Mouse (Mus musculus): ENCODE results near the gene Fam13c. TPM values are rescaled to one million over a fixed set of nuclear protein-coding genes. Genes with fewer than 3 reads are reported as not detected.

The Fam13c gene
- polyA plus RNA-seq, 1 experiment from 2014 or later, result 24.7 TPM

DNA sequence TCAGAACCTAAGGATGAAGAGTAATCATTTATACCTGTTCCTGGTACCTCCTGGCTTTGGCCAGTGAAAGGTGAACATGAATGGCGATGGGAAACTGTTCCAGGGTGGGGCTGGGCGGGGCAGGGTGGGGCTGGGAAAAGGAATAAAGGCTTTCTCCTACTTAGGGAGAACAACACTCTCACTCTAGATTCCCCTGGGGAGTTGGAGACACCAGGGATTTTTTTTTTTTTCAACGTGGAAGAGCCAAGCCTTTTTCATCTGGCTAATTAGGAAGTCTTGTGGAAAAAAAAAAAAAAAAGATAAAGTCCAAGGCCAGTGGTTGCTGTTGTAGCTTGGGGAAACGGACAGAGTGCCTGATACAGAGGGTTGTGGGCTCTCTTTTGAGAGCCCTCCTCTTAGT, 7.5 kb downstream of the Fam13c start:
- WGBS, result 75% methylated on average over 4 of the region's 4 CpGs
- ATAC-seq, result no peak

DNA sequence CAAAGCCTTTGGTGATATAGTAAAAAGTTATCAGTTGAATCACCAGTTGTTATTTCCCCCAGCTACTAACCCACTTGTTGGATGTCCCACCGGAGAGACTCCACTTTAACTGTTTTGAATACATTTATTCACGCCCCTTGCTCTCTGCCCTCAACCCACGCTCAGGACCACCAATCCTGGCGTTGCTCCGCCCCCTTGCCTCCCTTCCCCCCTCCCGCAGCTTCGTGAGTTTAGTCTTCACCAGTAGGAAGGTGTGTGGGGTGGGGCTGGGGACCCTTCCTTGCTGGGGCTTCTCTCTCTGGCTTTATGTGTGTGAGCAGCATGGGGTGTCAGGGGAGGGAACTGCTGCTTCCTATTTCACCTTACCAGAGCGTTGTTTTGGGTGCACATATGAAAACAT, 8.9 kb downstream of the Fam13c start:
- H3K4me3 ChIP-seq (ENCODE audit: low read length), result no peak overlapping the region
- no peaks in the 10 kb centered on the region for H3K9me3 ChIP-seq (ENCODE audit: control insufficient read depth, low read length)
- no peak for ATAC-seq
- no peak overlapping the region for H3K27ac ChIP-seq (ENCODE audit: low read depth, low read length)
- 0 out of 2 replicates have a peak, but pooled peaks cover 5% of the 10 kb centered on the region for H3K4me1 ChIP-seq (ENCODE audit: control insufficient read depth, insufficient read depth, low read depth, low read length)
- no peak overlapping the region for H3K9ac ChIP-seq (ENCODE audit: low read depth, low read length)
- H3K36me3 ChIP-seq (ENCODE audit: control insufficient read depth, insufficient read depth, low read length), result peaks cover 19% of the 10 kb centered on the region
- H3K4me2 ChIP-seq (ENCODE audit: low read length), result no peak overlapping the region
- H3K27me3 ChIP-seq (replicated peaks; ENCODE audit: control insufficient read depth, insufficient read depth, low read length), result no peaks in the 10 kb centered on the region
- 55% methylated on average over 8 of the region's 8 CpGs for WGBS

More for the DNA sequence above, 7.5 kb downstream of the Fam13c start:
- peaks cover 19% of the 10 kb centered on the region for H3K36me3 ChIP-seq (ENCODE audit: control insufficient read depth, insufficient read depth, low read length)
- H3K4me2 ChIP-seq (ENCODE audit: low read length), result no peak overlapping the region
- peaks cover 13% of the 10 kb centered on the region for H3K4me1 ChIP-seq (ENCODE audit: control insufficient read depth, insufficient read depth, low read depth, low read length)
- H3K4me3 ChIP-seq (ENCODE audit: low read length), result no peak overlapping the region
- H3K27me3 ChIP-seq (replicated peaks; ENCODE audit: control insufficient read depth, insufficient read depth, low read length), result no peaks in the 10 kb centered on the region
- H3K9me3 ChIP-seq (ENCODE audit: control insufficient read depth, low read length), result no peaks in the 10 kb centered on the region
- H3K9ac ChIP-seq (ENCODE audit: low read depth, low read length), result no peak overlapping the region
- no peak overlapping the region for H3K27ac ChIP-seq (ENCODE audit: low read depth, low read length)

DNA sequence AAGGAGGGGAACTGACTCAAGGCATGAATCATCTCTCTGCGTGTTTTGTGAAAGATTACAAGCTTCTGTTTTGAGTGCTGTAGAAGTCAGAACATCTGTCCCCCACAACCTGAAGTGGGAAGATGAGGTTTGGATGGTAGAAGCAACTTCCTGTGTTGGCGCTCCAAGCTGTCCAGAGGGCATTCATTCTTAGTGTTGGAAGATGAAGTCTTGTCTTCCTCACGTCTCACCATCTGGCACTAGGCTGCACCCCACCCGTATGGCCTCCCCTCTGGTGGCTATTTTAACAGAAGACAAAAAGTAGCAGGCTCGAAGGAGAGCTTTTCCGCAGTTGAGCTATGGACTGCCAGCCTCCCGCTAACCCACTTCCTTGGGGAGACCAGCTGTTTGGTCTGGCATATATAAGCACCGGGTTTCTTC, 15.6 kb downstream of the Fam13c start:
- H3K9me3 ChIP-seq (ENCODE audit: control insufficient read depth, low read length), result no peaks in the 10 kb centered on the region
- no peak for ATAC-seq
- H3K27ac ChIP-seq (ENCODE audit: low read depth, low read length), result no peak overlapping the region
- no peaks in the 10 kb centered on the region for H3K4me1 ChIP-seq (ENCODE audit: control insufficient read depth, insufficient read depth, low read depth, low read length)
- H3K4me2 ChIP-seq (ENCODE audit: low read length), result no peak overlapping the region
- peaks cover 22% of the 10 kb centered on the region for H3K36me3 ChIP-seq (ENCODE audit: control insufficient read depth, insufficient read depth, low read length)
- no peak overlapping the region for H3K4me3 ChIP-seq (ENCODE audit: low read length)
- WGBS, result 86% methylated on average over 8 of the region's 8 CpGs
- H3K9ac ChIP-seq (ENCODE audit: low read depth, low read length), result no peak overlapping the region
- no peaks in the 10 kb centered on the region for H3K27me3 ChIP-seq (replicated peaks; ENCODE audit: control insufficient read depth, insufficient read depth, low read length)

DNA sequence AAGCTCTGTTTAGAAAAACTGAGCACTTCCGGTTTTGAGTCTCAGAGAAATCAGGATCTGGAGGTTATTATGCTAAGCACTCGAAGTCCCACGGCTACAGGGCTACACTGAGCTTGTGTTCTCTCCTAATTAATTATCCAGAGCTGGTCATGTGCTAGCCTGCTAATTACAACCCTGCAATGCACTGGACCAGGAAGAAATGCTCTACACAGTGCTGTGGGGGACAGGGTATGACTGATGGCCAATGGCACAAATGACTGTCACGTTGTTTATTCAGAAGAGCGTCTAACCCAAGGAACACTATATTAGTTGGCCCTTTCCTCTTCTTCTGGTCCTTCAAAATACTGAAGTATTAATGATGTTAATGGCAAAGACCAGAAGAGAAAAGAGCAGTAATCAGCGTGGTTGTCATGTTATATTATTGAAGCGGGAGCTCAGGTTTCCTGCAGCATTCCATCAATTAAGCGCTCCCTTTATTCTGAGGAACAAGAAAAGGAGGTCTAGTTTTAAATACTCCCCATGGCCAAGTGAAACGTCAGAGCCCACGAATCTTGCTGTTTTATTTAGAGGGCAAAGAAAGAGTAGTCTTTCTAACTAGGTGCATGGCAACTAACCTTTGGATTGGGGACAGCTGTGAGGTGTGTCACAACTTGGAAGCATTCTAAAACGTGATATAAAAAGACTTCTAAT, 18.4 kb downstream of the Fam13c start:
- Histone ChIP-seq H3K27me3 (replicated peaks; ENCODE audit: control insufficient read depth, insufficient read depth, low read length) (no peaks in the 10 kb centered on the region), H3K9me3 (ENCODE audit: control insufficient read depth, low read length) (no peaks in the 10 kb centered on the region), H3K36me3 (ENCODE audit: control insufficient read depth, insufficient read depth, low read length) (peaks cover 28% of the 10 kb centered on the region), H3K9ac (ENCODE audit: low read depth, low read length) (no peak overlapping the region), H3K4me2 (ENCODE audit: low read length) (no peak overlapping the region), H3K4me3 (ENCODE audit: low read length) (no peak overlapping the region), H3K27ac (ENCODE audit: low read depth, low read length) (no peak overlapping the region), H3K4me1 (ENCODE audit: control insufficient read depth, insufficient read depth, low read depth, low read length) (no peaks in the 10 kb centered on the region)
- 72% methylated on average over 11 of the region's 11 CpGs for WGBS
- peak; percentile 65 for ATAC-seq

DNA sequence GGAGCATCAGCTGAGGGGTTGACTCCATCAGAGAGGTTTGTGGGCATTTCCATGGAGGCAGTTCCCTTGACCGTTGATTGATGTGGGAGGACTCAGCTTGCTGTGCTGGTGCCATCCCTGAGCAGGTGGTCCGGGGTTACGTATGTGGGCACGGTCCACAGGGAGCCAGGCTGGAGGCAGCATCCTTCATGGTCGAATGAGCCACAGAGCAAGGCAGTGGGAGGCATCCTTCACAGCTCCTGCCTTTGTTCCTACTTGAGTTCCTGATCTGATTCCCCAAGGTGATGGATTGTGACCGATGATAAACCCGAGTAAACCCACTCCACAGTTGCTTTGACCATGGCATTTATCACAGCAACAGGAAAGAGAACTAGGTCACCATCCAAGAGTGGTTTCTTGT, 25.4 kb downstream of the Fam13c start:
- H3K4me3 ChIP-seq (ENCODE audit: low read length), result no peak overlapping the region
- 52% methylated on average over 7 of the region's 7 CpGs for WGBS
- H3K27me3 ChIP-seq (replicated peaks; ENCODE audit: control insufficient read depth, insufficient read depth, low read length), result no peaks in the 10 kb centered on the region
- H3K36me3 ChIP-seq (ENCODE audit: control insufficient read depth, insufficient read depth, low read length), result peaks cover 17% of the 10 kb centered on the region
- no peak overlapping the region for H3K4me2 ChIP-seq (ENCODE audit: low read length)
- no peak overlapping the region for H3K9ac ChIP-seq (ENCODE audit: low read depth, low read length)
- H3K9me3 ChIP-seq (ENCODE audit: control insufficient read depth, low read length), result no peaks in the 10 kb centered on the region
- ATAC-seq, result no peak
- no peak overlapping the region for H3K27ac ChIP-seq (ENCODE audit: low read depth, low read length)
- H3K4me1 ChIP-seq (ENCODE audit: control insufficient read depth, insufficient read depth, low read depth, low read length), result no peaks in the 10 kb centered on the region

DNA sequence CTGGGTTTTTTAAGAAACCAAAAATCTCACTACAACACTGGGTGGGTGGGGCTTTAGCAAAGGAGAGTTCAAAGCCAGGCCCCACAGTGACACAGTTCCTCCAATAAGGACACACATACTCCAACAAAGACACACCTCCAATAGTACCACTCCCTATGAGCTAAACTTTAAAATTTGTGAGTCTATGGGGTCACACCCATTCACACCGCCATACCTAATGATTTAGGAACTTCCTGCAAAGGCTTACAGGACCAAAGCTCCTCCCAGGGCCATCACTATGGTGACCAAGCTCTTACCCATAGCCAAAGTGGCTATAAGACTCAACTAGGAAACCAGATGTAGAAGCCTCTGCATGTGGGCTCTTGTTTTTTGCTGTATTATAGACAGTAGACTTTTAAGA, 30.6 kb downstream of the Fam13c start:
- Histone ChIP-seq H3K27me3 (replicated peaks; ENCODE audit: control insufficient read depth, insufficient read depth, low read length) (no peaks in the 10 kb centered on the region), H3K4me1 (ENCODE audit: control insufficient read depth, insufficient read depth, low read depth, low read length) (no peaks in the 10 kb centered on the region), H3K4me2 (ENCODE audit: low read length) (no peak overlapping the region), H3K4me3 (ENCODE audit: low read length) (no peak overlapping the region), H3K9me3 (ENCODE audit: control insufficient read depth, low read length) (no peaks in the 10 kb centered on the region), H3K27ac (ENCODE audit: low read depth, low read length) (no peak overlapping the region), H3K36me3 (ENCODE audit: control insufficient read depth, insufficient read depth, low read length) (peaks cover 20% of the 10 kb centered on the region; the same call in 1 of the 2 replicates), H3K9ac (ENCODE audit: low read depth, low read length) (no peak overlapping the region)
- 94% methylated on average over 1 of the region's 1 CpGs for WGBS
- no peak for ATAC-seq

DNA sequence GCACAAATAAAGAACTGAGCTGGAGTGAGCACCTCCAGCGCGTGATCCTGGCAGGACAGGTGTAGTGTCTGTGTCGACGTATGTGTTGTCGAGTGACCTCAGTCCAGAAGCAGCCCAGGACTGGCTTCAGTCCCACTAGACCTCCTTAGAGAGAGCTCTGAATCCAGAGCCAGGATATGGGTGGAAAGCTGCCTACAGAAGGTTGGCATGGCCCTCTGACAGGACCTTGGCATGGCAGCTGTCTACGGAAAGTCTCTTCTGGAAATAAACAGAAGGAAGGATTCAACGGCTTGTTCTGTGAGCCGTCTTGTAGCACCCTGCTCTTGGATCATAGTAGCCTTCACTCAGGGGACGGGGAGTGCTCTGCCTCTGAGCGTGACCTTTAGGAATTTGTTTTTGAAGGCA, 37.5 kb downstream of the Fam13c start:
- no peak for ATAC-seq
- H3K9ac ChIP-seq (ENCODE audit: low read depth, low read length), result no peak overlapping the region
- H3K4me3 ChIP-seq (ENCODE audit: low read length), result no peak overlapping the region
- H3K27ac ChIP-seq (ENCODE audit: low read depth, low read length), result no peak overlapping the region
- no peaks in the 10 kb centered on the region for H3K9me3 ChIP-seq (ENCODE audit: control insufficient read depth, low read length)
- no peaks in the 10 kb centered on the region for H3K27me3 ChIP-seq (replicated peaks; ENCODE audit: control insufficient read depth, insufficient read depth, low read length)
- H3K36me3 ChIP-seq (ENCODE audit: control insufficient read depth, insufficient read depth, low read length), result peaks cover 36% of the 10 kb centered on the region
- no peak overlapping the region for H3K4me2 ChIP-seq (ENCODE audit: low read length)
- 93% methylated on average over 10 of the region's 10 CpGs for WGBS
- no peaks in the 10 kb centered on the region for H3K4me1 ChIP-seq (ENCODE audit: control insufficient read depth, insufficient read depth, low read depth, low read length)

DNA sequence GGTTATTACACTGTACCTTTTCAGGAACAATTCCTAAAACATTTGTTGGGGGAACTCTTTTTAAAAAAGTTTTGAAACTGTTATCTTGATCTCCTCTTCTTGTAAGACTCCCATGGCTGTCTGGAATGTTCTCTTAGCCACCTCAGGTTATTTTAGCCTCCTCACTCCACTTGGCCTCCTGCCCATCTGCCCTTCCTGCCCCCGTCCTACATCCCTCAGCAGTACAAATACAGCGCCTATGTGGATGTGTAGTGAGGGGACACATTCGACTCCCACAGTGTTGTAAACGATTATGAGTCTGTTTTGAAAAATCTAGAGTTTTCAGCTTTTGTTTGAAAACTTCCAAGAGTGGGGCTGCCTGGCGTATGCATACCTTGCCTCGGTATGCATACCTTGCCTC, 43.5 kb downstream of the Fam13c start:
- Histone ChIP-seq H3K9me3 (ENCODE audit: control insufficient read depth, low read length) (no peaks in the 10 kb centered on the region), H3K36me3 (ENCODE audit: control insufficient read depth, insufficient read depth, low read length) (peaks cover 3% of the 10 kb centered on the region; the same call in 1 of the 2 replicates), H3K4me1 (ENCODE audit: control insufficient read depth, insufficient read depth, low read depth, low read length) (peaks cover 12% of the 10 kb centered on the region), H3K9ac (ENCODE audit: low read depth, low read length) (no peak overlapping the region), H3K27me3 (replicated peaks; ENCODE audit: control insufficient read depth, insufficient read depth, low read length) (no peaks in the 10 kb centered on the region), H3K4me3 (ENCODE audit: low read length) (no peak overlapping the region), H3K27ac (ENCODE audit: low read depth, low read length) (no peak overlapping the region; the same call in 1 of the 2 replicates), H3K4me2 (ENCODE audit: low read length) (no peak overlapping the region)
- 74% methylated on average over 6 of the region's 6 CpGs for WGBS
- ATAC-seq, result no peak

DNA sequence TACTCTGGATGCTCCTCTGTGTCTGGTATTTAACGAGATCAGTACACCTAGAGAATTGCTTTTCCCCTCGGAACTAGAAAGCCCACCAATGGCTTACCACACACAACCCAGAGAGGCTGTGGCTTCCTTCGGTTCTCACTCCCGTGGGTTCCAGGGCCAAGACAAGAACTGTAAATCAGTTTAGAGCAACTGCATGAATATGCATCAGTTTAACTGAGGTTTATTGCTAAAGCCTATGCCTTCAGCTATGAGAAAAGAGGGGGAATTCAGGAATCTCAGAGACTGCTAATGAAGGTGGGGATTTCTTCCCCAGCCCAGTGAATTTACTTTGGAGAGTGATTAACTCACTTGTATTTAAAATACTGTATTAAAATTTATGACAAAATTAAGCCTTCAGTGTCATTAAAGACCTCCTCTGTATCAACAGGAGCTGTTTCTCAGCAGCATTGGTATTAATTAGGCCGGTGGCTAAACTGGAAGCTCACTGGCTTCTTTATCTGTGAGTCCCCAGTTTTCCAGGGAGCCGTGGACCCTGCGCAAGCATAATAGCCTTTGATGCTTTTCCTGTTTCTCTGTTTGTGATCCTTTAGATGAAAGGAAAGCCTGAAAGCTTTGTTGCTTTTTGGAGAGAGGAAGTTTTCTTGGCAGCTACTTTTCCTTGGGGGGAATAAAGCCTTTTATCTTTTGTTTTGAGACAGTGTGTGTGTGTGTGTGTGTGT, 44.4 kb downstream of the Fam13c start:
- no peaks in the 10 kb centered on the region for H3K9me3 ChIP-seq (ENCODE audit: control insufficient read depth, low read length)
- peaks cover 12% of the 10 kb centered on the region for H3K4me1 ChIP-seq (ENCODE audit: control insufficient read depth, insufficient read depth, low read depth, low read length)
- H3K27ac ChIP-seq (ENCODE audit: low read depth, low read length), result peak overlapping the region; percentile 78
- ATAC-seq, result peak; percentile 81
- H3K4me3 ChIP-seq (ENCODE audit: low read length), result no peak overlapping the region
- H3K9ac ChIP-seq (ENCODE audit: low read depth, low read length), result no peak overlapping the region; the same call in 1 of the 2 replicates
- peaks cover 2% of the 10 kb centered on the region; the same call in 1 of the 2 replicates for H3K36me3 ChIP-seq (ENCODE audit: control insufficient read depth, insufficient read depth, low read length)
- H3K4me2 ChIP-seq (ENCODE audit: low read length), result peak overlapping the region; percentile 45
- WGBS, result 18% methylated on average over 7 of the region's 7 CpGs
- H3K27me3 ChIP-seq (replicated peaks; ENCODE audit: control insufficient read depth, insufficient read depth, low read length), result no peaks in the 10 kb centered on the region
